Mouse (Mus musculus): ENCODE results near the gene Ube2e2. TPM values are rescaled to one million over a fixed set of nuclear protein-coding genes. Genes with fewer than 3 reads are reported as not detected.

The Ube2e2 gene
- polyA plus RNA-seq, 1 experiment from 2014 or later: 72.8 TPM

DNA sequence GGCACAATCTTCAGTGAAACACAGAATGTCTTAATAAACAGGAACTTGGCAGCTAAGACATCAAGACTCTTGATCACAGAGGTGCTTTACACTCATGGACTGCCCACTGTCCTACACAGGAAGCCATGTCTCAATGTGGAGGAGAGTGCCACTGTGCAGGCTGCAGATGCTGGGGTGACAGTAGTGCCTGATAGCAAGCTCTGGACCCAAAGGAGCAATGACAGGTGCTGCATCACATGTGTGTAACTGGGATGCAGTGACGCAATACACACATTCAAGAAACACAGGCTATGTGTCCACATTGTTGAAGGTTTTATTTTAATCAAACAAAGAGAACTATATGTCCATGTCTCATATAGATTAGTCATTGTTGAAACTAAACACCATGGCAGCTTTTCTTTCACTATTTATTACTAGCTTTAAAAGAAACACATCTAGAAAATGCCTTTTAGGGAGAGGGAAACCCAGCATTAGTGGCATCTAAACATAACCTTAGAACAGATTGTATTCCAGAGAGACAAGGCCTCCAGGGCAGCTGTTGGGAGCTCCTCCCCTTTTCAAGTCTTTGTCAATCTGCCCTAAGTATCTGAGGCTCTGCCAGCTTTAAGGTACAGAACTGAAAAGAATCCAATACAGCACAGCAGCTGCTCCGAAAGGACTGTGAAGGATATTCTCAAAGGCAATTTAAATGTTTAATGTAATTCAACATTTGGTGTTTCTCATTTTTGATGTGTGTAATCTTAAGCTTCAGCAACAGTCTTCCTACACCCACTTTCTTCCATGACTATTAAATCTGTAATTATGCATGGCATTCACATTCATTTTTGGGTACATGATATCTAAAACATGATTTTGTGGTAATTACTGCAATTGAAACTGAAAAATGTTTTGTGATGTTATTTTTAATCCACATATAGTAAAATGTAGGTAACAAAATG, 135.2 kb downstream of the Ube2e2 start:
- Histone ChIP-seq H3K36me3 (ENCODE audit: control insufficient read depth, insufficient read depth, low read length) (no peaks in the 10 kb centered on the region), H3K4me3 (ENCODE audit: low read depth, low read length) (no peak overlapping the region), H3K4me2 (ENCODE audit: low read depth, low read length) (no peak overlapping the region), H3K27ac (replicated peaks; ENCODE audit: low read depth, low read length) (no peak overlapping the region), H3K9me3 (ENCODE audit: control insufficient read depth, low read length) (no peaks in the 10 kb centered on the region), H3K9ac (ENCODE audit: low read depth, low read length) (no peak overlapping the region), H3K4me1 (ENCODE audit: control insufficient read depth, insufficient read depth, low read length) (no peaks in the 10 kb centered on the region), H3K27me3 (replicated peaks; ENCODE audit: control insufficient read depth, insufficient read depth, low read length) (no peaks in the 10 kb centered on the region)
- DNase-seq (ENCODE audit: low spot score): peak; percentile 70
- peak; percentile 74 for ATAC-seq (ENCODE audit: low read depth)
- 54% methylated on average over 2 of the region's 2 CpGs for WGBS

DNA sequence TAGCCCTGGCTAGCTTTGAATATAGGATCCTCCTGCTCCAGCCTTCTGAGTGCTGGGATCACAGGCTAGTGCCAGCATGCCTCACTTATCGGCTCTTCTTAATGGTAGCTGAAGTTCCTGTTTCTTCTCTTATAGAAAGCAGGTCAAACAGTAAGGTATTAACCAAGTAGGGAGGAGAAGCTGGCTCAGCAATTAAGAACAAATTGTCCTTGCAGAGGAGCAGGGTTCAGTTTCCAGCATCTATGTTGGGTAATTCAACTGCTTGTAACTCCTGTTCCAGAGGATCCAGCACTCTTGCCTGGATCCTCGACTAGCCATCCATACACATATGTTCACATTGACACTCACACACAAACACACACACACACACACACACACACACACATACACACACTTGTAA, 136.1 kb downstream of the Ube2e2 start:
- no peaks in the 10 kb centered on the region for H3K36me3 ChIP-seq (ENCODE audit: control insufficient read depth, insufficient read depth, low read length)
- 86% methylated on average over 2 of the region's 2 CpGs for WGBS
- no peak overlapping the region for H3K4me3 ChIP-seq (ENCODE audit: low read depth, low read length)
- ATAC-seq (ENCODE audit: low read depth) (no peak), DNase-seq (ENCODE audit: low spot score) (no peak)
- no peak overlapping the region for H3K4me2 ChIP-seq (ENCODE audit: low read depth, low read length)
- no peak overlapping the region for H3K27ac ChIP-seq (replicated peaks; ENCODE audit: low read depth, low read length)
- no peaks in the 10 kb centered on the region for H3K27me3 ChIP-seq (replicated peaks; ENCODE audit: control insufficient read depth, insufficient read depth, low read length)
- H3K4me1 ChIP-seq (ENCODE audit: control insufficient read depth, insufficient read depth, low read length): no peaks in the 10 kb centered on the region
- no peaks in the 10 kb centered on the region for H3K9me3 ChIP-seq (ENCODE audit: control insufficient read depth, low read length)
- no peak overlapping the region for H3K9ac ChIP-seq (ENCODE audit: low read depth, low read length)

DNA sequence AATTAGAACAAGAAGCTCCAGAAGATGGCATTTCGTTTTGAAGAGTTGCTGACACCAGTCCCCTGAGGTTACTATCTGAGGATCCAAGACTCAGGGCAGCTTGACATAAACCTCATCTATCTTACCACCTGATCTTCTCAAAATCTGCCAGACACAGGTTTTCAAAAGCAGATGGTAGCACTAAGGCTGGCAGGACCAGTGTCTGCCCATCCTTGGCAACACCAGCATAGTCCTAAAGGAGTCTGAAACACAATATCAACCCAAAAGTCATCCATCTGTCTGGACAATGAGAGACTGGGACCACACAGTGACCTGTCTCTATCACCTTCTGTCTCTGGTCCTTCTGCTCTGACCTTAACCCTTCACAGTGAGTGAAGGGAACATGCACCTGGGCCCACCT, 138.7 kb downstream of the Ube2e2 start:
- no peak overlapping the region for H3K4me3 ChIP-seq (ENCODE audit: low read depth, low read length)
- H3K27me3 ChIP-seq (replicated peaks; ENCODE audit: control insufficient read depth, insufficient read depth, low read length): no peaks in the 10 kb centered on the region
- H3K9ac ChIP-seq (ENCODE audit: low read depth, low read length): no peak overlapping the region
- no peaks in the 10 kb centered on the region for H3K36me3 ChIP-seq (ENCODE audit: control insufficient read depth, insufficient read depth, low read length)
- no peak overlapping the region for H3K27ac ChIP-seq (replicated peaks; ENCODE audit: low read depth, low read length)
- no peak for ATAC-seq (ENCODE audit: low read depth)
- no peaks in the 10 kb centered on the region for H3K9me3 ChIP-seq (ENCODE audit: control insufficient read depth, low read length)
- H3K4me1 ChIP-seq (ENCODE audit: control insufficient read depth, insufficient read depth, low read length): no peaks in the 10 kb centered on the region
- DNase-seq (ENCODE audit: low spot score): no peak
- 45% methylated on average over 1 of the region's 1 CpGs for WGBS
- H3K4me2 ChIP-seq (ENCODE audit: low read depth, low read length): no peak overlapping the region

DNA sequence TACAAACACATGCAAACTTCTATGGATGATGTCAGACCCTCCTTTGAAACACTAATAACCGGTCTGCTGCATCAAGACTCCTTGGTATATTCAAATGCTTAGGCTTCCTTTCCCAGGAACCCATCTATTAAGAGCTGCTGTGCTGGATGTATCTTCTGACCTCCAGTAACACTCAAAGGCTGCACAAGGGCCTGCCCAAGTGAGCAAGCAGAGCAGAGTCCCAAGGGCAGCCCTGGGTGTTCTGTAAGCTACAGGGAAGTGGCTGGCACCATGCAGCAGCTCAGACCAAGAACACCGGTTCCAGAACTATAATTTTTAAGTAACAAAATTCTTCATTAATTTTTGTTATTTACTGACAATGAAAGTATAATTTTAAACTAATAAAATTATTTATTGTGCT, 139.5 kb downstream of the Ube2e2 start:
- H3K27me3 ChIP-seq (replicated peaks; ENCODE audit: control insufficient read depth, insufficient read depth, low read length): no peaks in the 10 kb centered on the region
- H3K9me3 ChIP-seq (ENCODE audit: control insufficient read depth, low read length): no peaks in the 10 kb centered on the region
- H3K27ac ChIP-seq (replicated peaks; ENCODE audit: low read depth, low read length): no peak overlapping the region
- no peak overlapping the region for H3K4me3 ChIP-seq (ENCODE audit: low read depth, low read length)
- no peaks in the 10 kb centered on the region for H3K4me1 ChIP-seq (ENCODE audit: control insufficient read depth, insufficient read depth, low read length)
- no peak overlapping the region for H3K9ac ChIP-seq (ENCODE audit: low read depth, low read length)
- ATAC-seq (ENCODE audit: low read depth) (no peak), DNase-seq (ENCODE audit: low spot score) (no peak)
- H3K36me3 ChIP-seq (ENCODE audit: control insufficient read depth, insufficient read depth, low read length): no peaks in the 10 kb centered on the region
- H3K4me2 ChIP-seq (ENCODE audit: low read depth, low read length): no peak overlapping the region
- 95% methylated on average over 2 of the region's 2 CpGs for WGBS

DNA sequence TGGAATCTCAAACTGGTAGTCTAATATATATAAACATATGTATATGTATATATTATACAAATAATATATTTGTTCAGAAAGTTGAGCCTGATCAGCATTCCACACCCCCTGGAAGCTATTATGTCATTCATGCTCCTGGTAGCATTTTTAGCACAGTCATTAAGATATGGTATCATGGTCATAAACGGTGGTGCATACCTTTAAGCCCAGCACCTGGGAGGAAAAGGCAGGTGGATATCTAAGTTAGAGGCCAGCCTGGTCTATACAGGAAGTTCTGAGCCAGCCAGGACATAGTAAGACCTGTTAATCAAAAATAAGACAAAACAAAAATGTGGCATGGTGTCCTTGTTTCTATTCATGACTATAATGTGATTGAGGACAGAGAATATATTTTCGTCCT, 140.1 kb downstream of the Ube2e2 start:
- Histone ChIP-seq H3K4me3 (ENCODE audit: low read depth, low read length) (no peak overlapping the region), H3K4me1 (ENCODE audit: control insufficient read depth, insufficient read depth, low read length) (no peaks in the 10 kb centered on the region), H3K4me2 (ENCODE audit: low read depth, low read length) (no peak overlapping the region), H3K36me3 (ENCODE audit: control insufficient read depth, insufficient read depth, low read length) (no peaks in the 10 kb centered on the region), H3K27me3 (replicated peaks; ENCODE audit: control insufficient read depth, insufficient read depth, low read length) (no peaks in the 10 kb centered on the region), H3K9me3 (ENCODE audit: control insufficient read depth, low read length) (no peaks in the 10 kb centered on the region), H3K9ac (ENCODE audit: low read depth, low read length) (no peak overlapping the region), H3K27ac (replicated peaks; ENCODE audit: low read depth, low read length) (no peak overlapping the region)
- WGBS: 84% methylated on average over 2 of the region's 2 CpGs
- DNase-seq (ENCODE audit: low spot score) (no peak), ATAC-seq (ENCODE audit: low read depth) (no peak)

DNA sequence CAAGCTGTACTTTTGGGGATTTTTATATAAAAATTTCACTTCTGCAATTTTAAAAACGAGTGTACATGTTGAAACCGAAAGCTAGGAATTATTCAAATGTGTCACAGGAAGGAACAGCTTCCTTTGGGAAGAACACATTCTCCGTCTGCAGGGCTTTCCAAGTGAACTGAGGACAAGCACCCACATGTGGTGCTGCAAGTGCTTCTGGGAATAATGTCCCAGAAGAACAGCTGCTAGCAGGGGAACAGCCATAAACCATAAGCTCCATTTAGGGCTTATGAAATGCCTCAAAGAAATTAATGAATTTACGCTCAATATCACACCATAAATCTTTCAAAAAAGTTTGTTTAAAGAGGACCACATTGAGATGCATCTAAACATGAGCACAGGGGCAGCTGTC, 162.9 kb downstream of the Ube2e2 start:
- H3K4me3 ChIP-seq (ENCODE audit: low read depth, low read length): no peak overlapping the region
- no peaks in the 10 kb centered on the region for H3K36me3 ChIP-seq (ENCODE audit: control insufficient read depth, insufficient read depth, low read length)
- H3K9ac ChIP-seq (ENCODE audit: low read depth, low read length): no peak overlapping the region
- H3K27me3 ChIP-seq (replicated peaks; ENCODE audit: control insufficient read depth, insufficient read depth, low read length): no peaks in the 10 kb centered on the region
- H3K4me2 ChIP-seq (ENCODE audit: low read depth, low read length): no peak overlapping the region
- 59% methylated on average over 4 of the region's 4 CpGs for WGBS
- H3K27ac ChIP-seq (replicated peaks; ENCODE audit: low read depth, low read length): no peak overlapping the region
- ATAC-seq (ENCODE audit: low read depth) (no peak), DNase-seq (ENCODE audit: low spot score) (peak; percentile 16)
- H3K9me3 ChIP-seq (ENCODE audit: control insufficient read depth, low read length): no peaks in the 10 kb centered on the region
- peaks cover 5% of the 10 kb centered on the region; the same call in 1 of the 2 replicates for H3K4me1 ChIP-seq (ENCODE audit: control insufficient read depth, insufficient read depth, low read length)

DNA sequence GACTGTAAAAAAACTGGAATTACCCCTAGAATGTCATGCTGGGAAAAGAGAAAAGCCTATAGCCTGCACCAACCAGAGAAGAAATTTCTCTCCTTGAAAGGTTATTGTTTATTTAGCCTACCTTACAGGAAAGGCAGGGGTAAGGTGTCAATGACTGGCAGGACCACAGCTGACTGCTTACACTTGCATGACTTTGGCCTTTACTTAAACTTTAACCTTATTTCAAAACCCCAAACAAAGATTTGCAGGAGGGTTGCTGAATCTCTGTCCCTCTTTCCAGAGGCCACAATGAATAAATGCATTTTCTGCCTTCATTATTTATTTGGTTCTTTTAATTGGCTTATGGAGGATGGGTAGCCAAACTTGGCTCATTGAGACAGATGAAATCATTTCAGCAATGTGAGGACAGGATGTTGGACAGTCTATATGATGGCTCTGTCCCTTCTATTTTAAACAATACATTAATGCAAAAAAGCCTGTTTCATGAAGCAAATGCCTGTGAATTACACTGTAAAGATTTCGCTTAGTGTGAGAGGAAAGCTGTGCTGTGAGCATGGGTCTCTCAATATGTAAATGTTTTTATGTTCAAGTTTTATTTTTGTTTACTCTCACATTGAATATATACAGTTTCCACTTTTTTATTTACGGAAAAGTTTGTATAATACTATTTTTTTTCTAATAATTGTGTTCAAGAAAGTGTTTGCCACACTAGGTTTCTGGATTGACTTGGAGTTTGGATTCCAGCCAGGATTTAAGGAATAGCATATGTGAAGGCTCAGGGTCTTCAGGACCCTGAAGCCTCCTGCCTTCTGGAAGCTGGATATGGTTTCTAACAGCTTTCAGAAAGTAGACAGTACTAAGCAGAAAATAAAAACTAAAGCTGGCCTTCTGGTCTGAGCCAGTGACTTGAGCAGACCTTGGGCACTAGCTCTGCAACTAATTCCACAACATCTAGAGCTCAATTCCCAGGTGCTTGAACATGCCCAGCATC, 173.2 kb downstream of the Ube2e2 start:
- H3K27ac ChIP-seq (replicated peaks; ENCODE audit: low read depth, low read length): no peak overlapping the region
- 0 out of 2 replicates have a peak, but pooled peaks have one; percentile 22 for ATAC-seq (ENCODE audit: low read depth)
- 72% methylated on average over 2 of the region's 2 CpGs for WGBS

DNA sequence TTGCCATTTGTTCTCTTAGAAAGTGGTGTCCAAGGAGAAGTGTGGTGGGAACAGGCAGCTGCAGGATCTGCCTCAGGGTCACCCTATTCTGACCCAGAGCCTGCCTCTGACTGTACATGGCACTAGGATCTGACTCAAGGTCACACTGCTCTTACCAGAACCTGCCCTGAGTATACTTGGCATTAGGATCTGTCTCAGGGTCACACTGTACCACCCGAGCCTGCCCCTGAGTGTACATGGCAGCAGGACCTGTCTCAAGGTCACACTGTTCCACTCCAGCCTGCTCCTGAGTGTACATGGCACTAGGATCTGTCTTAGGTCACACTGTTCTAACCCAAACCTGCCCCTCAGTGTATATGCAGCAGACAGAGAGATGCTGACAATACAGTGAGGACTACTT, 177.1 kb downstream of the Ube2e2 start:
- DNase-seq (ENCODE audit: low spot score) (no peak), ATAC-seq (ENCODE audit: low read depth) (no peak)
- H3K9me3 ChIP-seq (ENCODE audit: control insufficient read depth, low read length): no peaks in the 10 kb centered on the region
- H3K27ac ChIP-seq (replicated peaks; ENCODE audit: low read depth, low read length): no peak overlapping the region
- no peaks in the 10 kb centered on the region for H3K27me3 ChIP-seq (replicated peaks; ENCODE audit: control insufficient read depth, insufficient read depth, low read length)
- H3K9ac ChIP-seq (ENCODE audit: low read depth, low read length): no peak overlapping the region
- 64% methylated on average over 1 of the region's 1 CpGs for WGBS
- no peak overlapping the region for H3K4me3 ChIP-seq (ENCODE audit: low read depth, low read length)
- H3K4me2 ChIP-seq (ENCODE audit: low read depth, low read length): no peak overlapping the region
- no peaks in the 10 kb centered on the region for H3K36me3 ChIP-seq (ENCODE audit: control insufficient read depth, insufficient read depth, low read length)
- H3K4me1 ChIP-seq (ENCODE audit: control insufficient read depth, insufficient read depth, low read length): peaks cover 3% of the 10 kb centered on the region; the same call in 1 of the 2 replicates

More for the DNA sequence above, 173.2 kb downstream of the Ube2e2 start:
- Histone ChIP-seq H3K4me3 (ENCODE audit: low read depth, low read length) (no peak overlapping the region), H3K36me3 (ENCODE audit: control insufficient read depth, insufficient read depth, low read length) (no peaks in the 10 kb centered on the region), H3K4me1 (ENCODE audit: control insufficient read depth, insufficient read depth, low read length) (peaks cover 3% of the 10 kb centered on the region; the same call in 1 of the 2 replicates), H3K9me3 (ENCODE audit: control insufficient read depth, low read length) (no peaks in the 10 kb centered on the region), H3K9ac (ENCODE audit: low read depth, low read length) (no peak overlapping the region), H3K4me2 (ENCODE audit: low read depth, low read length) (no peak overlapping the region), H3K27me3 (replicated peaks; ENCODE audit: control insufficient read depth, insufficient read depth, low read length) (no peaks in the 10 kb centered on the region)
- DNase-seq (ENCODE audit: low spot score): peak; percentile 36
